Mouse (Mus musculus): Measurements from ENCODE around the gene Syngr4. TPM values are rescaled to one million over a fixed set of nuclear protein-coding genes. Genes with fewer than 3 reads are reported as not detected.
A peak's percentile ranks its signal among the peaks of the same experiment; 100 is the strongest.

The Syngr4 gene
- total RNA-seq, 1 experiment from 2014 or later, result not detected

DNA sequence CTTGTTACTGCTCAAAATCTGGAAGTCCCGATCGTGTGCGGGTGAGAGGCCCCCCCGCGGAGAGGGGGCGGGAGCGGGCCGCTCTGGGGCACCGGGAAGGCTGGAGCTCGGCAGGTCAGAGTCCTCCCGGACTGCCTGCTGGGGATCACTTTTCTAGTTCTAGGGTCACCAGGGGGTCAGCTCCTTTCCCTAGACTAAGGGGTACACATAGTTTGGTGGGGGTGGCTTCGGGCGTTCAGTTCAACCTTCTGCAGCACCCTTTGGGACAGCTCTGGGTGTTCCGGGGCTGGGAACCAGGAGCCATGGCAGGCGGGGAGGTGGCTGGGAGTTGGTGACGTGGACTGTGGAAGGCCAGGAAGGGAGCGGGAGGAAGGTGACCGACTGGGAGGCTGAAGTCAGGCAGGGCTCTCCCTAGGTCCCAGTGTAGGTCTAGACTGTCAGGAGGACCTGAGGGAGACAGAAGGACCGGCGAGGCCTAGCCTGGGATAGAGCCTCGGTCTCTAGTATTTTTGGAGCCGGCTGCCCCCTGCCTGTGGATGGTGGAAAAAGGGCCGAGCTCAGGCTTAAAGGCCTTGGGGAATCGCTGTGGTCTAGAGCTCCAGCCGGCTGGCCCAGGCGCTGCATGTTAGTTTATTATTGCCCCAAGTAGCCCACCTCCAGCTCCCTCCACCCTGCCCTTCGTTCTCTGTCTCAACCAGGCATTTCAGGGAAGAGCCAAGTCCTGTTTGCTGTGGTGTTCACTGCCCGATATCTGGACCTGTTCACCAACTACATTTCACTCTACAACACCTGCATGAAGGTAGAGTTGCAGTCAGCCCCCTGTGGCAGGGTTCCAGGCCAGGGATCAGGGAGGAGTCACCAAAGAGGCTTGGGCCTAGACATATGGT is 23.2 kb downstream of the Syngr4 start:
- peak; percentile 32 for ATAC-seq (replicated peaks; ENCODE audit: insufficient number of reproducible peaks, low FRiP score, low TSS enrichment, poor library complexity, severe bottlenecking)

DNA sequence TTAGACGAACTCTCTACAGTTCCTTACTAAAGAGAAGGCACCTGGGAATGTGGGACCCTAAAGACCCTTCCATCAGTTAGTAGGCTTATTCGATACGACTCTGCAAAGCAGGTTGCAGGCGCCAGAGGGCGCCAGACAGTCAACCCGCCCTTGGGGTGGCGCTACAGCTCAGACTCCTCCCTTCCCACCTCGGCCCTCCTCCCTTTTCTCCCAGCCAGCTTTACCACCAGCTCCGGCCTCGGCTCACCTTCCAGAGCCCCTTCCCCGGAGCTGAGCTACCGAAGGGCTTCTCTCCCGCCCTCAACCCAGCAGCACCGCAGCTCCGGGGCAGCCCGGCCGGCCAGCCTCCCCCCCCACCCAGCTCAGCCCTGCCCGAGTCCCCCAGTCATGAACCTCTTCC is 23.9 kb downstream of the Syngr4 start, which contains the start of gene Kdelr1:
TSS of gene Kdelr1 (plus strand) at position 149 of the 400 bp plus-strand sequence.
- ATAC-seq (replicated peaks; ENCODE audit: insufficient number of reproducible peaks, low FRiP score, low TSS enrichment, poor library complexity, severe bottlenecking), result peak; percentile 84

DNA sequence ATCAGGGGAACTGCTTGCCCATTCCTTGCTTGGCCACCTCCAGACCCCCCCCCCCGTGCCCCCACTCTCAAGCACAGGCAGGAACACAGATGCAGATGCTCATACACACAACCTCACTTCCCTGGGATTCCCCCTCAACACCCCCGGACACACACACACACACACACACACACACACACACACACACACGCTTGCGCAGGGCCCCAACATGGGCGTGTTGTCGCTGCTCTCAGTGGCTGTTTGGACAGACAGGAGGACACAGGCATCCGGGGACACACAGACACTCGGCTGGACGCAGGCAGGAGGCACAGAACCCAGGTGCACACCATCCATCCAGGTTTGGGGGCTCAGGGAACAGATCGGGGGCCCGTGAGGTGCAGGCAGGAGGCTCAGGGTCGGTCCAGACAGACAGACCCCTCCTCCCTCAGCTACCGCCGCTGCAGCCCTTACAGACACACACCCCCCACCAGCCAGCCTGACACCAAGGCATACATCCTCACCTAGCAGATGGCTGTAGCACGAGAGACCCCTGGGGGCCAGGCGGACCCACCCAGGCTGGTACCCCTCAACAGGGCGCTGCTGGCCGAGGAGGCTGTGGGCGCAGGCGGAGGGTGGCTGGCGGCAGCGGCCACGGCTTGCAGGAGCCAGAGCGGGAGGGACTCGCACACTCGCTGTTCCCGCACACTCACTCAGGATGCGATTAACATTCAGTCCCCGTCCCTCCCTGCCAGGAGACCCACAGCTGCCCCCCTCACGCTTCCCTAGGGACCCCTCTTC is 26.0 kb downstream of the Syngr4 start:
- ATAC-seq (replicated peaks; ENCODE audit: insufficient number of reproducible peaks, low FRiP score, low TSS enrichment, poor library complexity, severe bottlenecking), result no peak

DNA sequence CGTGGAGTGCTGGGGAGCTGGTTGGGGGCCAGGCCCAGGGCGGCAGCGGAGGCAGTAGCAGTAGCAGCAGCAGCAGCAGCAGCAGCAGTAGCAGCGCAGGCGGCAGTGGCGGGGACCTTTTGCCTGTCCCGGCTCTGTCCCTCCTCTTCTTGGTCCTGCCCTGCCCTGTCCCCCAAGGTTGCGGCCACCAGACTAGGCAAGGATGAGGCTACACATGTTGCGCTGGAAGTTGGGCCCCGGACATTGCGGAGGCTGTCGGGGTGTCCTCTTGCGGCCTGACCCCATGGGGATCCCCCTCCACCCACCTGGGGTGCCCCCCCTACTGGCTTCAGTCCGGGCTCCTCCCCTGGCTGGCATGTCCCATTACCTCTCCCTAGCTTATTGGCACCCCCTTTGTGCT is 26.7 kb downstream of the Syngr4 start:
- ATAC-seq (replicated peaks; ENCODE audit: insufficient number of reproducible peaks, low FRiP score, low TSS enrichment, poor library complexity, severe bottlenecking), result no peak

DNA sequence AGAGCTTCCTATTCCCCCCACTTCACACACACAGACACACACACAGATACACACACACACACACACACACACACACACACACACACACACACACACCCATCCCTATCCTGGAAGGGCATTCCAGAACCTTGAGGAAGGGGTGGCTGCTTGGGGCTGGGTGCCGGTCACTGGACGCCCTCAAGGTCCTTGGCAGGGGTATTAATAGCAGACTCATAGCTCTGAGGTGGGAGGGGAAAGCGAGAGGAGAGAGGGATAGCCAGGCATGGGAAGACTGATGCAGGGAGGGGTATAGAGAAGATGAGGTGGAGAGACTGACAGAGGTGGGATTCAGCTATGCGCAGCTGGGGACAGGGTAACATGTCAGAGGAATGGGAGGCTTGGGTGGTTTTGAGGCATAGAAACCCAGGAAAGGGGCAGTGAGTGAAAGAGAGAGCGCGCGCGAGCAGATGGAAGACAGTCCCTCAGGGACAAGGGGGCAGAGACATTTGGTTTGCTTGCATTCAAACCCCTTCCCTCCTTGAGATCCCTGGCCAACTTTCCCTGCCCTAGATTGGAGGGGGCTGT is 27.3 kb downstream of the Syngr4 start:
- ATAC-seq (replicated peaks; ENCODE audit: insufficient number of reproducible peaks, low FRiP score, low TSS enrichment, poor library complexity, severe bottlenecking), result no peak

DNA sequence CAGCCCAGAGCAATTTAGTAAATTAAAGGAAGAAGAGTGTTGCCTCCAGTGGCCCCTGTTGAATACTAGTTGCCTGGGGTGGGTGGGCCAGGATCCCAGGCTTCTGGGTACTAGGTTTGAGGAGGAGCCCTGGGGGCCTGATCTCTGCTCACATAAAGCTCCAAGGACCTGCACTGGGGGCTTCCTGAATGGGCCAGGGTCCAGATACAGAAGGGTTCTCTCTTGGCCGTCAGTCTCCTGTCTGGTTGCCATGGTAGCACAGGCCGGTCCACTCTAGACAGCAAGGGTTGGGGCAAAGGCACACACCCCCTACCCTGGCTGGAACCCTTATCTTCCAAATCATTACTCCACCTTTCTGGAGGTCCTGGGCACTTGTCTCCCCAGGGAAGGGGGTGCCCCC is 28.6 kb downstream of the Syngr4 start:
- ATAC-seq (replicated peaks; ENCODE audit: insufficient number of reproducible peaks, low FRiP score, low TSS enrichment, poor library complexity, severe bottlenecking), result no peak

DNA sequence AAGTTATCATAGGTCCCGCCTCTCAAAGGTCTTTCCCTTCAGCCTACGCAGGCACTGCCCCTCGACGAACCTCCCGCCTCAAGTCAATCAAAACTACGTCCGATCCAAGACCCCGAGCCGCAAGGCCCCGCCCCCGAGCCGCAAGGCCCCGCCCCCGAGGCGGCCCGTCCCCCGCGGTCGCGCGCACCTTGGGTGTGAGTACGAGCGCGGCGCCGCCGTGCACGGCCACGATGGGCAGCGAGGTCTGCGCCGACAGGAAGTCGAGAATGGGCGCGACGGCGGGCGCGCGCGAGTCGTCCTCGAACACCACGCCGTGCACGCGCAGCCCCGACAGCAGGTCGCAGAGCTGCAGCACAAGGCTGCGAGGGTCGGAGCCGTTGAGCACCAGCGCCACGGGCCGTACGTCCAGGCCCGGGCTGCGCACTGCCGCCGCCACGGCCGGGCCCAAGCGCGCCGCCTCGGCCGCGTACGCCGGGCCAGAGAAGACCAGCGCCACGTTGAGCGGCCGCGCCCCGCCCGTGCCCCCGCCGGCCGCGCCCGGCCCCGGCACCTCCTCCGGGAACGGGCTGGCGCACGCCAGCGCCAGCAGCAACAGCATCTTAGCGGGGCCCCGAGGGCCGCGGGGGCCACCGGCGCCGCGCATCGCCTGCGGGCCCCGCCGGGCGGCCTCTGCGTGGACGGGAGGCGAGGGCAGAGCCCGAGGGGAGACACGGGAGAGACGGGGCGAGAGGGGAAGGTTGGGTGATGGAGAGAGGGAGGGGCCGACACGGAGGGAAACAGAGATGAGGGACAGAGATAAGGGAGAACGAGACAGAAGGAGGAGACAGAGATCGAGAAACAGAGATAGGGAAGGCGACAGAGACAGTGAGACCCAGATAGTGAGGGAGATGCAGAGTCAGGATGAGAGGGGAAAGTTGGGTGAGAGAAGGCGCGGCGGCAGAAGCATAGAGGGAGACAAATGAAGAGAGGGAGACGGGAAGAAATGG is 30.3 kb downstream of the Syngr4 start:
- peak; percentile 67 for ATAC-seq (replicated peaks; ENCODE audit: insufficient number of reproducible peaks, low FRiP score, low TSS enrichment, poor library complexity, severe bottlenecking)

DNA sequence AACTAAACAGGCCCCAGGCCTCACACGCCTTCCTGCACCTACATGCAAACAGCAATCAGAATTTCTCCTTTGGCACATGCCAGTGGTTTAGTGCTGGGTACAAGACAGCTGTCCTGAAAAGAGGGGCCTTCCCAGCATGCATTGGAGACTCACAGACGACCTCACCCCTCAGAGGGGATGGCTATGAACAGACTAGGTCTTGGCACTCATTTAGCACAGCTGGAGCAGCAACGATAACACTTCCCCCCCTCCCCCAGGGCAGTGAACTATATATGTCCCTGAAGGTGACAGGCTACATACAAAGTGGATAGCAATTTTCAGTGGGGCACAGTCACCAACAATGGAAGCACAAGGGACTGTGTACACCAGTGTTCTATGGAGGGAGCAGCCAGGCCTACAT is 32.1 kb downstream of the Syngr4 start:
- no peak for ATAC-seq (replicated peaks; ENCODE audit: insufficient number of reproducible peaks, low FRiP score, low TSS enrichment, poor library complexity, severe bottlenecking)

DNA sequence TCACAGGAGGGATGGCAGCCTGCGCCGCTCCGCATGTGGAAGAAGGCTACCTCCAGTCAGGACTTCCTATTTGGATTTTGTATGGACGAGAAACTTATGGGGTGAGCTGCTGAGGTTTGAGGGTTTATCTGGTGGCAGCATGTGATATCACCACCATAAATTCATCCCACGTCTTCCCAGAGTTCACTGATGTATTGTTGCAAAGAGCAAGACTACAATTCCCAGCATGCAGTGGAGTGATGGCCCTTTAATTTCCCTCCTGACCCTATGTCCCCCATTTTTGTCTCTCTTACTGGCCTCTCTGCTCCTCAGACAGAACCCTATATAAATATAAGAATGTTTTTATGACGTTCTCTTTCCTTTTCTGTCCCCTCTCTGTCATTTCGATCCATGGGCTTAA is 33.7 kb downstream of the Syngr4 start:
- ATAC-seq (replicated peaks; ENCODE audit: insufficient number of reproducible peaks, low FRiP score, low TSS enrichment, poor library complexity, severe bottlenecking), result no peak

DNA sequence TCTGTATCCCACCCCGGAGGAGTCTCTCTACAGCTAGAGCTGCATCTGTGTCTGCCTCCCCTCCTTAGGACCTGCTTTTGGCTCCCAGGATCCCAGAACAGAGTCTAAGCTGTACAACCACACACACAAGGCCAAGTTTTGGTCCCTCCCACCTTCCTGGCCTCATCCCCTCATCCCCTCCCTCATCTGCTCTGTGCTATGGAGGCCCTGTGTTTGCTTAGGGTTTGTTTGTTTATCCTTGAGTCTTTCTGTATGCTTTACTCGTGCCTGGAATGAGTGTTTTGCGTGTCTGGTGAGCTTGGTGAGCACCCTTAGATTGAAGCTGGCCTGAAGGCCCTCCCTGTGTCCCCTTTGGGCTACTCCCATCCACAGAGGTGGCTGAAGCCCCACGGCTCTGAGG is 37.5 kb downstream of the Syngr4 start:
- no peak for ATAC-seq (replicated peaks; ENCODE audit: insufficient number of reproducible peaks, low FRiP score, low TSS enrichment, poor library complexity, severe bottlenecking)

DNA sequence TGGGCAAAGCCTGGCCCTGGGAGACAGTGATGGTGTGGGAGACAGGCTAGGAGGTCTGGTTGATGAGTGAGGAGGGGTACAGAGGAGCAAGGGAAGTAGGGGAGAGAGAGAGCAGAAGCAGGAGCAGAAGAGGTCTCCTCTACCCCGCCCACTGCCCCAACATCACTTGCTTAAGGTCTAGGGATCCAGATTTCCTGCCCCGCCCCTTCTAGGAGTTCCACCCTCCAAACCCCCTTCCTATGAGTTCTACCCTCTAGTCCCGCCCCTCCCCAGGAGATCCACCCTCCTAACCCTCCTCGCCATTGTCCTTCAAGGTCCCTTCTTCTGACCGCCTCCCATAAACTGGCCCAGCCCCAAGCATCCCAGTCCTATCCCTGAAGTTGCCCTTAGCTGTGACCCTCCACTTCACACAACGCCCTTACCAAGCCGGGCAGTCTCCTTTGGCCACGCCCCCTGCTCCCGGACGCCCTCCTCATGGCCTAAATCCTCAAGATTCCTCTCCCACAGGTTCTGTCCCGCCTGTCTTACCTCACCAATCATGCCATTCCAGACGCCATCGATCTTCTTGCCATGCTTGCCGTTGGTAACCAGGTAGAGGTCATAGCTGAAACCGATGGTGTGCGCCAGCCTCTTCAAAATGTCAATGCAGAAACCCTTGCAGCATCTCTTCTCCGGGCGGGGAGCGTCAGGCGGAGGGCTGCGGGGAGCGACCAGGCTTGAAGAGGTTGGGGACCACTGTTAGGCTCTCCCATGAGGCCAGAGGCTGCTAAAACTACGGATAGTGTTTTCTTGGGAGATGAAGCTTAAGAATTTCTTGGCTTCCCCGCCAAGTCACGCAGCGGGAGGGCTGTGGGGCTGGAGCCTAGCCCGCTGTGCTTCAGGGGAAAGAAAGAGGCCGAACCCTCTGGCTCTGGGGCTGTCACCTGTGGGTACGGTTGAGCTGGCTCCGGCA is 39.3 kb downstream of the Syngr4 start:
- ATAC-seq (replicated peaks; ENCODE audit: insufficient number of reproducible peaks, low FRiP score, low TSS enrichment, poor library complexity, severe bottlenecking), result 0 out of 2 replicates have a peak, but pooled peaks have one; percentile 5

DNA sequence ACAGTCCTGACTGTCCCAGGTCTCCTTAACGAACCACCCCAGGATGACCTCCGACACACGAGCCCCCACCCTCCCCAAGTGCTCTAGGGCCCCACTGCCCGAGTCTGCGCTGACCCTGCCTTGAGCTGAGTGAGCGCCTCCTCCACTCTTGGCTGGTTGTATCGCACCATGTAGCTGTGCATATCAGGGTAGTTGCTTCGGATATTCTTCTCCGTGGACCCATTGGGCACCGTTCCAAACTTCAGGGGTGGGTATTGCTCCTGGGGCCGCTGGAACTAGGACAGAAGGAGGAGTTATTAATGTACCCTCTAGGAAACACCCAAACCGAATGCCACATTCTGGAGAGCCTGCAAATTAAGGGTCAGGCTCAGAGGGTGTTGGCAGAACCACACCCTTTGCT is 43.4 kb downstream of the Syngr4 start:
- no peak for ATAC-seq (replicated peaks; ENCODE audit: insufficient number of reproducible peaks, low FRiP score, low TSS enrichment, poor library complexity, severe bottlenecking)

DNA sequence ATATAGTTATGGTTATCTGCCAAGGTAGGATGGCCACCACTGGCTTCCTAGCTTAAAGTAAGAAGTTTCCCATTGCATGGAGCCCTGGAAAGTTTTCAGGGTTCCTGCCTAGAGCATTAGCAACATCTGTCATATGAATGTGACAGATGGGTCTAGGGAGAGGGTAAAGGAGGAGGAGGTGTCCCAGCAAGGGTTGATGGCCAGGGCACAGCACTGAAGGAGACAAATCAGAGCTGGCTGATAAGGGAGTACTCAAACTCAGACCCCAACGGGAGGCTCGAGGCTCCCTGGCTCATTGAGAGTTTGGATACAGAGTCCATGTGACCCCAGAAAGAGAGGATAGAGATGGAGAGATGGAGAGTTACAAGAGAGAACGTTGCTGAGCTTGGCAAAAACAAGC is 45.9 kb downstream of the Syngr4 start:
- ATAC-seq (replicated peaks; ENCODE audit: insufficient number of reproducible peaks, low FRiP score, low TSS enrichment, poor library complexity, severe bottlenecking), result no peak

DNA sequence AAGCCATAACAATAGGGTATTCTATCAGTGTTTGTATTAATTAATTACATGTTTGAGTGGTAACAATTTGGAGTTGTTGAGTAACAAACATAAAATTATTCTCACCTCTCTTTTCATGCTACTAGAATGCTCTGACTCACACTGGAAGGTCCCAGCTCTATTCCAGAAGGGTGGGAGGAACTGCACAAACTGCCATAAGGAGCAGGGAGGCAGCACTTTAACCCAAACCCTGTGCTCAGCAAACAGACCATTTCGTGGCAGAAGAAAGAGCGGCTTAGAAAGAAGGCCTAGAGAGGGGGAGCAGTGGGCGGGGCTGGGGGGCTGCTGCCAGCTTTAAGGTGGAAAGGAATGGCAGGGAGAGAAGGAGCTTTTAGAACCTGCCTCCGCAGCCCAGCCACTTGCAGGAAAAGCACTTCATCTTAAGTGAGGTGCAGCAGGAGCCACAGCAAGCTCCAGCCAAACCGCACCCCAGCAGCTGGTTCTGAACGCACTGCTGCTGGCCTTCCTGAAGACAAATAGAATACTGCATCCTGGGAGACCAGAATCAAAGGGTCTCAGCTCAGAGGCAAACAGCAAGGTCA is 48.0 kb downstream of the Syngr4 start:
- ATAC-seq (replicated peaks; ENCODE audit: insufficient number of reproducible peaks, low FRiP score, low TSS enrichment, poor library complexity, severe bottlenecking), result no peak

DNA sequence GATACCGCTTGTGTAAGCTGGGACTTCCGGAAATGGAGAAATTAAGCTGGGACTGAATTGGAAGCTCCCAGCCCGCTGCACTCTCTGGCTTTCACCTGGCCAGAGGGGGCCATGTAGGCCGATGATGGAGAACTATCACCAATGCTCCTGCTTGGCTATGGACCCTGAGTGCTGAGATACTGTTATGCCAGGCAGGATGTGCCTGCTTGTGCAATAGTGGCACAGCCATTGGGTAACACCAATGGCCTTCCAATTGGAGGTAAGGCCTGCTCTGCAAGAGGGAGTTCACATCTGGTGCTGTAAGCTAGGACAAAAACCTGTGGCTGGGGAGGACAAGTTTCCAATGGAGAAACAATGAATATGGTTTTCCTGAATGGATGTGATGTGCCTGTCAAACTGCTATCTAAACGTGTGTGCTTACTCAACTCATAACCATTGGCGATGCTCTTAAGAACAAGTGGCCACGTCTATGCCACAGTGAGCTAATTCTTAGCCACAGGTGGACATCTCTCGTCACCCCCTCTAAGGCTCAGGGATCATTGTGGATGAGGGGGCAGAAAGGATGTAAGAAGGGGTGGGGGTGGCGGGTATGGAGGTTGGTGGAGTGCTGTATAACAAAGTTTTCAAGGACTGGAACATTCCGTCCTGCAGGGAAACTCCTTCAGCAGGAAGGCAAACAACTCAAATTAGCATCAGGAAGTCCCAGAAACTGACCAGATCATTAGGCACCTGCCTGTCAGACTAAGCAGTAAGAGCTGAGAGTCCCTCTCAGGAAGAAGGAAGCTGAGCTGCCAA is 53.4 kb downstream of the Syngr4 start:
- no peak for ATAC-seq (replicated peaks; ENCODE audit: insufficient number of reproducible peaks, low FRiP score, low TSS enrichment, poor library complexity, severe bottlenecking)

All from monocyte, adult 5-6 weeks (primary cell).